8 mouse cellular contexts compared by ENCODE assay signal in genomic region chr7:45923762-45924428, GRCm38 (mm10). TPM values are rescaled to one million over a fixed set of nuclear protein-coding genes. Genes with fewer than 3 reads are reported as not detected.
DNase-seq lines count a peak whose midpoint lies in the region; ATAC-seq and TF ChIP-seq lines count a peak whose summit lies in the region.

Gene Ccdc114, plus strand, starts transcription at chr7:45924072.

- 7% methylated on average over 24 of the region's 24 CpGs for WGBS in intestine, embryonic 14.5 days
- WGBS in liver, embryonic 11.5 days, result 2% methylated on average over 24 of the region's 24 CpGs
- 5% methylated on average over 24 of the region's 24 CpGs for WGBS in midbrain, postnatal 0 days
- WGBS in stomach, embryonic 16.5 days, result 8% methylated on average over 24 of the region's 24 CpGs

- intact Hi-C loops in left cerebral cortex, postnatal 14 days (cut with DNase I), result loop anchor here (2.0 to 10.0 kb wide), 2 partner anchors 27 to 189 kb away; partner anchors contain the start of genes Syngr4 and Tmem143
- intact Hi-C loops in gastrocnemius, postnatal 36 days (cut with DNase I), result no loop called here

- H3K9me3 ChIP-seq in intestine, embryonic 14.5 days (ENCODE audit: control insufficient read depth, low read length), result no peaks in the 10 kb centered on the region
- no peaks in the 10 kb centered on the region for H3K9me3 ChIP-seq in liver, embryonic 11.5 days (ENCODE audit: control insufficient read depth, low read length)
- H3K9me3 ChIP-seq in midbrain, postnatal 0 days (ENCODE audit: low read length), result no peaks in the 10 kb centered on the region
- H3K9me3 ChIP-seq in stomach, embryonic 16.5 days (replicated peaks; ENCODE audit: control insufficient read depth, low read length), result no peaks in the 10 kb centered on the region; the same call in 1 of the 2 replicates

- TF ChIP-seq CTCF in midbrain, postnatal 0 days (IDR thresholded peaks at IDR 0.05), result no peak

- H3K4me2 ChIP-seq in intestine, embryonic 14.5 days (ENCODE audit: low read length), result peak within 1 kb of the TSS; percentile 57
- peak within 1 kb of the TSS; percentile 75 for H3K4me2 ChIP-seq in liver, embryonic 11.5 days
- H3K4me2 ChIP-seq in midbrain, postnatal 0 days (ENCODE audit: low read depth, low read length, poor library complexity, severe bottlenecking), result peak within 1 kb of the TSS; percentile 80
- H3K4me2 ChIP-seq in stomach, embryonic 16.5 days (ENCODE audit: low read depth, low read length), result peak within 1 kb of the TSS; percentile 55

- H3K4me3 ChIP-seq in intestine, embryonic 14.5 days (ENCODE audit: low read depth, low read length), result peak within 1 kb of the TSS; percentile 41
- H3K4me3 ChIP-seq in liver, embryonic 11.5 days (ENCODE audit: low read depth, low read length), result peak within 1 kb of the TSS; percentile 48
- H3K4me3 ChIP-seq in midbrain, postnatal 0 days (ENCODE audit: low read depth, low read length), result peak within 1 kb of the TSS; percentile 50
- H3K4me3 ChIP-seq in stomach, embryonic 16.5 days (replicated peaks; ENCODE audit: low read length), result peak within 1 kb of the TSS; percentile 51

- DNase-seq in left cerebral cortex, postnatal 14 days (ENCODE audit: low spot score in 2 of 2), result peak; percentile 35 to 36
- no peak for DNase-seq in left cerebral cortex, adult 8-10 months (ENCODE audit: low spot score in 2 of 2)
- peak; percentile 68 to 72 for DNase-seq in gastrocnemius, postnatal 36 days
- DNase-seq in intestine, embryonic 14.5 days (ENCODE audit: low spot score), result peak; percentile 80
- DNase-seq in liver, embryonic 11.5 days (ENCODE audit: low spot score), result peak; percentile 79
- DNase-seq in midbrain, postnatal 0 days (ENCODE audit: low spot score), result peak; percentile 65

- H3K4me1 ChIP-seq in intestine, embryonic 14.5 days (replicated peaks; ENCODE audit: control insufficient read depth, insufficient read depth, low read length), result peaks cover 37% of the 10 kb centered on the region
- peaks cover 31% of the 10 kb centered on the region for H3K4me1 ChIP-seq in liver, embryonic 11.5 days (replicated peaks; ENCODE audit: control insufficient read depth, insufficient read depth, low read length)
- H3K4me1 ChIP-seq in midbrain, postnatal 0 days (ENCODE audit: insufficient read depth, low read length), result peaks cover 3% of the 10 kb centered on the region; the same call in 1 of the 2 replicates
- peaks cover 42% of the 10 kb centered on the region for H3K4me1 ChIP-seq in stomach, embryonic 16.5 days (ENCODE audit: control insufficient read depth, insufficient read depth, low read length)

- peak; percentile 31 for ATAC-seq in common myeloid progenitor, adult 5-6 weeks (replicated peaks; ENCODE audit: low read depth, poor library complexity, severe bottlenecking)
- peak; percentile 61 for ATAC-seq in intestine, embryonic 14.5 days (replicated peaks; ENCODE audit: low FRiP score, low TSS enrichment, low read depth)
- peak; percentile 68 for ATAC-seq in liver, embryonic 11.5 days (replicated peaks; ENCODE audit: low FRiP score)
- ATAC-seq in midbrain, postnatal 0 days (ENCODE audit: low FRiP score), result peak; percentile 64
- peak; percentile 54 for ATAC-seq in stomach, embryonic 16.5 days (ENCODE audit: insufficient read depth, low FRiP score)

- peak within 1 kb of the TSS; percentile 93 for H3K27ac ChIP-seq in intestine, embryonic 14.5 days (ENCODE audit: low read depth)
- H3K27ac ChIP-seq in liver, embryonic 11.5 days (ENCODE audit: low read depth, low read length), result peak within 1 kb of the TSS; percentile 91
- peak within 1 kb of the TSS; percentile 75 for H3K27ac ChIP-seq in midbrain, postnatal 0 days (ENCODE audit: low read depth, low read length)
- H3K27ac ChIP-seq in stomach, embryonic 16.5 days (ENCODE audit: low read length), result peak within 1 kb of the TSS; percentile 97

- H3K27me3 ChIP-seq in intestine, embryonic 14.5 days (replicated peaks; ENCODE audit: control insufficient read depth, insufficient read depth, low read length), result no peaks in the 10 kb centered on the region
- 0 out of 2 replicates have a peak, but pooled peaks cover 4% of the 10 kb centered on the region for H3K27me3 ChIP-seq in liver, embryonic 11.5 days (replicated peaks; ENCODE audit: control insufficient read depth, insufficient read depth, low read length)
- no peaks in the 10 kb centered on the region for H3K27me3 ChIP-seq in midbrain, postnatal 0 days (ENCODE audit: insufficient read depth, low read length)
- H3K27me3 ChIP-seq in stomach, embryonic 16.5 days (ENCODE audit: control insufficient read depth, insufficient read depth, low read length), result no peaks in the 10 kb centered on the region

- H3K36me3 ChIP-seq in intestine, embryonic 14.5 days (ENCODE audit: control insufficient read depth, insufficient read depth, low read length), result peaks cover 2% of the 10 kb centered on the region; the same call in 1 of the 2 replicates
- H3K36me3 ChIP-seq in liver, embryonic 11.5 days (ENCODE audit: control insufficient read depth, insufficient read depth, low read length), result no peaks in the 10 kb centered on the region
- H3K36me3 ChIP-seq in midbrain, postnatal 0 days (ENCODE audit: insufficient read depth, low read length), result no peaks in the 10 kb centered on the region
- no peaks in the 10 kb centered on the region for H3K36me3 ChIP-seq in stomach, embryonic 16.5 days (ENCODE audit: control insufficient read depth, insufficient read depth, low read length)

- H3K9ac ChIP-seq in intestine, embryonic 14.5 days (ENCODE audit: low read length), result peak within 1 kb of the TSS; percentile 35
- H3K9ac ChIP-seq in liver, embryonic 11.5 days (ENCODE audit: low read depth, low read length), result peak within 1 kb of the TSS; percentile 65
- H3K9ac ChIP-seq in midbrain, postnatal 0 days (replicated peaks; ENCODE audit: low read length, poor library complexity, severe bottlenecking), result peak within 1 kb of the TSS; percentile 59
- H3K9ac ChIP-seq in stomach, embryonic 16.5 days (ENCODE audit: low read length), result peak within 1 kb of the TSS; percentile 63

RNA-seq across cellular contexts. Expression of gene Ccdc114, which starts in this region (rescaled TPM):
- 1 to 10 TPM; 1.4 to 2.1 TPM for total RNA-seq in left cerebral cortex, postnatal 14 days (2021)
- total RNA-seq in left cerebral cortex, adult 8-10 months (2022), result 1 to 10 TPM; 2.1 to 3.7 (median 2.9) TPM
- total RNA-seq in common myeloid progenitor, adult 5-6 weeks (2017), result 3.2 and 5.4 TPM in 2 replicates
- total RNA-seq in gastrocnemius, postnatal 36 days (2021), result under 1 TPM; 0.28 to 0.42 TPM
- 3.5 and 4.3 TPM in 2 replicates for polyA plus RNA-seq in intestine, embryonic 14.5 days (2014; fragmentation: Nextera tagmentation; extraction: Ambion mirVana)
- 2.4 and 4.3 TPM in 2 replicates for polyA plus RNA-seq in liver, embryonic 11.5 days (2014; fragmentation: Nextera tagmentation; extraction: Ambion mirVana)
- total RNA-seq in midbrain, postnatal 0 days (2014; rRNA removed), result 4.2 and 7.2 TPM in 2 replicates
- polyA plus RNA-seq in midbrain, postnatal 0 days (2015; fragmentation: Nextera tagmentation; extraction: Ambion mirVana), result 4.3 and 5.8 TPM in 2 replicates
- 4.1 and 5.1 TPM in 2 replicates for polyA plus RNA-seq in stomach, embryonic 16.5 days (2015; fragmentation: Nextera tagmentation; extraction: Ambion mirVana)

Comparison
In these comparisons a context has a peak if more than half of its experiments do, and no peak if none do; other contexts are left out.
1. DNase-seq: peak in left cerebral cortex, postnatal 14 days (2 of 2), intestine, embryonic 14.5 days (single experiment), liver, embryonic 11.5 days (single experiment) and midbrain, postnatal 0 days (single experiment); none in left cerebral cortex, adult 8-10 months (0 of 2).
2. Peak in DNase-seq in gastrocnemius, postnatal 36 days; RNA of the gene not detected or under 1 TPM.
3. Peak in every context shown above with its lines, with median percentiles within 50 percentile points of each other: ATAC-seq, H3K27ac ChIP-seq, H3K4me2 ChIP-seq, H3K4me3 ChIP-seq and H3K9ac ChIP-seq.